Mouse (Mus musculus): ENCODE measurements around the gene Olfr111. TPM values are rescaled to one million over a fixed set of nuclear protein-coding genes. Genes with fewer than 3 reads are reported as not detected.

Olfr111 gene
- polyA plus RNA-seq, 1 experiment from 2014 or later, result not detected

DNA sequence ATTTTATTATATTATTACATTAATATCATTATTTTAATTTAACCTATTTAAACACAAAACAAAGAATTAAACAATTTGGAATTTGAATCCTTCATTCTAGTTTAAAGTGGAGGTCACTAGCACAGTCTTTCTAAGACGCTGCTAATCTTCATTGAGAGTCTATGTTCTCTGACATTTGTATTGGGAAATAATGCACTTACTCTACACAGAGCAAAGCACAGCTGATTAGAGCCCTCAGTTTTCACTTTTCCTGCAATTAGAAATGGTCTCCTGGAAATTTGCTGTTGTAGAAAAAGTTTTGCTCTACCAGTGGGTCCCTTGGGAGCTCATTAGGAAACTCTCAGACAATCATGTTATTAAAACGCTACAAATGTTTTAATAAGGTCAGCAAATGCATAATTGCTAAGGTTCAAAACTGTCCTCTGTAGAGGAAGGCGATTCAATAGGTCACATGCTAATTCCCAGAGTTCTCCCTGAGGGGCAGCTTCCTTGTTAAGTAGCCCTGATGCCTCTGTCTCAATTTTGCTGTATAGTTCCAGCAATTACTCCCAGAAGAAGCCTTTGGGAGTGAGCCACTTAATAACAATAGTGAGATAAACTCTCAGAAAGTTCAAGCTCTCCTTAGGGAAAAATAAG is 36.1 kb downstream of the Olfr111 start:
- Histone ChIP-seq H3K36me3 (replicated peaks; ENCODE audit: control insufficient read depth, insufficient read depth) (no peaks in the 10 kb centered on the region), H3K9me3 (ENCODE audit: control insufficient read depth, low read length) (no peaks in the 10 kb centered on the region), H3K4me2 (replicated peaks) (no peak overlapping the region), H3K9ac (no peak overlapping the region), H3K27me3 (ENCODE audit: control insufficient read depth, insufficient read depth, low read length) (no peaks in the 10 kb centered on the region), H3K4me3 (replicated peaks; ENCODE audit: low read length) (no peak overlapping the region), H3K27ac (no peak overlapping the region), H3K4me1 (replicated peaks; ENCODE audit: control insufficient read depth, insufficient read depth, low read length) (no peaks in the 10 kb centered on the region)
- ATAC-seq (ENCODE audit: low FRiP score), result peak; percentile 73
- WGBS, result 63% methylated on average over 3 of the region's 3 CpGs
- peak; percentile 24 for DNase-seq (ENCODE audit: low spot score)

DNA sequence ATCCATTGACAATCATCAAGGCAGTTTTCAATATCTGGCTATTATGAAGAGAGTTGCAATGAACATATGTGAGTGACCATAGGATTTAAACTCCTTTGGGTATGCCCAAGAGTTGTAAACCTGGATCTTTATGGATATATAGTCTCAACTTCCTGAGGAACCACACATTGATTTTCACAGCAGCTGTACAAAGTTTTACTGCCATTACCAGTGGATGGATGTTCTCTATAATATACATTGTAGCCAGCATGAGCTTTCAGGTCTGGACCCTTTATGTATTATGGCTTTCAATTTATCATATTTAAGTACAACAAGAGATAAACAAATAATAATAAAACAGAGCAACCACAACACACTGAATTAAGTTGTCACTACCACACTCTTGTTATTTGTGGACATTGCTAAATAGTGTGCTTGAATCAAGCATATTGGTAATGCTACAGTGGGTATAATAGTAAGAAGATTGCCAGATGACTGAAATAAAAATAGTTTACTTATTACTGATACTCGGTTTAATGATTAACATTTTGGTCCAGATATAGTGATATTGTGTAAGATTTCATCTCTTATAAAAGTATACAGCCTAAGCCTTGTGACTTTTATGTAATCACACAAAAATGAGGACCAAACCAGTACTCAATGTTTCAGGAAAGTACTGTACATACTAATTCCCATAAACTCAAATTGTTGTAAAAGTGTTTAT is 51.2 kb downstream of the Olfr111 start:
- 67% methylated on average over 1 of the region's 1 CpGs for WGBS

DNA sequence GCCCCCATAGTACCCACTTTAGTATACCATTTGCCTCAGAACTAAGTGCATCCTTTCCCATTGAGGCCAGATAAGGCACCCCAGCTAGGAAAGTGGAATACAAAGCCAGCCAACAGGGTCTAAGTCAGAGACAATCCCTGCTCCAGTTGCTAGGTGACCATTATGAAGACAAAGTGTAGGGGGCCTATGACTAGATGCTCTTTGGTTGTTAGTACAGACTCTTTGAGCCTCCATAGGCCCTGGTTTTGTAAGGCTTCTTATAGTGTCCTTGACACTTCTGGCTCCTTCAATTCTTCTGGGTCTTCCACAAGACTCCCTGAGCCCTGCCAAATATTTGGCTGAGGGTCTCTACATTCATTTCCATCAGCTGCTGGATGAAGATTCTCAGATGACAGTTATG is 61.5 kb downstream of the Olfr111 start, which contains the start of gene Olfr112:
Gene Olfr112, minus strand, starts transcription at position 101 of the 400 bp plus-strand sequence.
- Histone ChIP-seq H3K4me2 (replicated peaks) (no peak within 1 kb of the TSS), H3K9me3 (ENCODE audit: control insufficient read depth, low read length) (no peaks in the 10 kb centered on the region), H3K27me3 (ENCODE audit: control insufficient read depth, insufficient read depth, low read length) (no peaks in the 10 kb centered on the region), H3K36me3 (replicated peaks; ENCODE audit: control insufficient read depth, insufficient read depth) (no peaks in the 10 kb centered on the region), H3K4me1 (replicated peaks; ENCODE audit: control insufficient read depth, insufficient read depth, low read length) (no peaks in the 10 kb centered on the region), H3K9ac (no peak within 1 kb of the TSS), H3K27ac (no peak within 1 kb of the TSS), H3K4me3 (replicated peaks; ENCODE audit: low read length) (no peak within 1 kb of the TSS)
- ATAC-seq (ENCODE audit: low FRiP score) (no peak), DNase-seq (ENCODE audit: low spot score) (no peak)

More for the DNA sequence above, 51.2 kb downstream of the Olfr111 start:
- Histone ChIP-seq H3K36me3 (replicated peaks; ENCODE audit: control insufficient read depth, insufficient read depth) (no peaks in the 10 kb centered on the region), H3K9me3 (ENCODE audit: control insufficient read depth, low read length) (no peaks in the 10 kb centered on the region), H3K4me3 (replicated peaks; ENCODE audit: low read length) (no peak overlapping the region), H3K9ac (no peak overlapping the region), H3K27me3 (ENCODE audit: control insufficient read depth, insufficient read depth, low read length) (no peaks in the 10 kb centered on the region), H3K27ac (no peak overlapping the region), H3K4me1 (replicated peaks; ENCODE audit: control insufficient read depth, insufficient read depth, low read length) (no peaks in the 10 kb centered on the region), H3K4me2 (replicated peaks) (no peak overlapping the region)
- no peak for DNase-seq (ENCODE audit: low spot score)
- no peak for ATAC-seq (ENCODE audit: low FRiP score)

DNA sequence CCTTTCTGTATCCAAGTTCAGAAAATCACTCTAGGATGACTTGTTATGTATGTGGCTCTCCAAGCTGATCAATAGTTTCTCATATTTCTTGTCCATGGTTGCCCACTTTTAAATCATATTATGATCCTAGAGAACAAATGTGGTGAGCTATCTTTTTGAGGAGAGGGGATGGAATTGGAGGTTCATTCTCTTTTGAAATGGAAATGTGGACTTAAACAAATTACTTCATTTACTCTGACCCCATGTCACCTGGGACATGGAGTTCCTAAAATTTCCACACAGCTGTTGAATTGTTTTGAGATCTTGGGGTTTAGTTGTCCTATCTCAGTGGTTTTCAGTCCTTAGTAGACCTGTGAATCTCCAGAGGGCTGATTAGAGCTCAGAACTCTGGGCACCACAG is 69.7 kb downstream of the Olfr111 start, which contains the start of gene Olfr113:
Gene Olfr113, minus strand, starts transcription at position 101 of the 400 bp plus-strand sequence.
- H3K4me2 ChIP-seq (replicated peaks), result no peak within 1 kb of the TSS
- no peak for DNase-seq (ENCODE audit: low spot score)
- H3K27me3 ChIP-seq (ENCODE audit: control insufficient read depth, insufficient read depth, low read length), result no peaks in the 10 kb centered on the region
- no peaks in the 10 kb centered on the region for H3K9me3 ChIP-seq (ENCODE audit: control insufficient read depth, low read length)
- ATAC-seq (ENCODE audit: low FRiP score), result no peak
- H3K4me3 ChIP-seq (replicated peaks; ENCODE audit: low read length), result no peak within 1 kb of the TSS
- no peak within 1 kb of the TSS for H3K27ac ChIP-seq
- no peaks in the 10 kb centered on the region for H3K4me1 ChIP-seq (replicated peaks; ENCODE audit: control insufficient read depth, insufficient read depth, low read length)
- no peaks in the 10 kb centered on the region for H3K36me3 ChIP-seq (replicated peaks; ENCODE audit: control insufficient read depth, insufficient read depth)
- no peak within 1 kb of the TSS for H3K9ac ChIP-seq

Other genes starting within 250 kb of the Olfr111 start
- not detected in 2 replicates for gene Olfr98, start 244.3 kb upstream of the Olfr111 start, polyA plus RNA-seq (2014; fragmentation: Nextera tagmentation; extraction: Ambion mirVana)
- 0.90 and 1.8 TPM in 2 replicates for gene H2-M3, start 237.8 kb upstream of the Olfr111 start, polyA plus RNA-seq (2014; fragmentation: Nextera tagmentation; extraction: Ambion mirVana)
- gene Olfr99, start 224.6 kb upstream of the Olfr111 start, polyA plus RNA-seq (2014; fragmentation: Nextera tagmentation; extraction: Ambion mirVana), result not detected in 2 replicates
- gene Olfr101, start 203.7 kb upstream of the Olfr111 start, polyA plus RNA-seq (2014; fragmentation: Nextera tagmentation; extraction: Ambion mirVana), result not detected in 2 replicates
- gene Olfr102, start 191.0 kb upstream of the Olfr111 start, polyA plus RNA-seq (2014; fragmentation: Nextera tagmentation; extraction: Ambion mirVana), result not detected in 2 replicates
- not detected in 2 replicates for gene Olfr103, start 168.3 kb upstream of the Olfr111 start, polyA plus RNA-seq (2014; fragmentation: Nextera tagmentation; extraction: Ambion mirVana)
- not detected in 2 replicates for gene Olfr104-ps, start 148.4 kb upstream of the Olfr111 start, polyA plus RNA-seq (2014; fragmentation: Nextera tagmentation; extraction: Ambion mirVana)
- gene Olfr105-ps, start 129.0 kb upstream of the Olfr111 start, polyA plus RNA-seq (2014; fragmentation: Nextera tagmentation; extraction: Ambion mirVana), result not detected in 2 replicates
- not detected in 2 replicates for gene Olfr106-ps, start 117.6 kb upstream of the Olfr111 start, polyA plus RNA-seq (2014; fragmentation: Nextera tagmentation; extraction: Ambion mirVana)
- not detected in 2 replicates for gene Olfr107, start 108.8 kb upstream of the Olfr111 start, polyA plus RNA-seq (2014; fragmentation: Nextera tagmentation; extraction: Ambion mirVana)
- gene Olfr108, start 62.5 kb upstream of the Olfr111 start, polyA plus RNA-seq (2014; fragmentation: Nextera tagmentation; extraction: Ambion mirVana), result not detected in 2 replicates
- not detected in 2 replicates for gene Olfr109, start 49.1 kb upstream of the Olfr111 start, polyA plus RNA-seq (2014; fragmentation: Nextera tagmentation; extraction: Ambion mirVana)
- gene H2-M2, start 24.5 kb upstream of the Olfr111 start, polyA plus RNA-seq (2014; fragmentation: Nextera tagmentation; extraction: Ambion mirVana), result not detected in 2 replicates
- not detected in 2 replicates for gene Olfr110, start 15.6 kb upstream of the Olfr111 start, polyA plus RNA-seq (2014; fragmentation: Nextera tagmentation; extraction: Ambion mirVana)
- gene Olfr112, start 61.4 kb downstream of the Olfr111 start, polyA plus RNA-seq (2014; fragmentation: Nextera tagmentation; extraction: Ambion mirVana), result not detected in 2 replicates
- gene Olfr113, start 69.6 kb downstream of the Olfr111 start, polyA plus RNA-seq (2014; fragmentation: Nextera tagmentation; extraction: Ambion mirVana), result not detected in 2 replicates
- gene Olfr114, start 84.7 kb downstream of the Olfr111 start, polyA plus RNA-seq (2014; fragmentation: Nextera tagmentation; extraction: Ambion mirVana), result not detected in 2 replicates
- gene Olfr115, start 119.1 kb downstream of the Olfr111 start, polyA plus RNA-seq (2014; fragmentation: Nextera tagmentation; extraction: Ambion mirVana), result not detected in 2 replicates
- gene Olfr116, start 119.2 kb downstream of the Olfr111 start, polyA plus RNA-seq (2014; fragmentation: Nextera tagmentation; extraction: Ambion mirVana), result not detected in 2 replicates
- gene Olfr117, start 155.8 kb downstream of the Olfr111 start, polyA plus RNA-seq (2014; fragmentation: Nextera tagmentation; extraction: Ambion mirVana), result not detected in 2 replicates
- not detected in 2 replicates for gene Olfr118, start 159.0 kb downstream of the Olfr111 start, polyA plus RNA-seq (2014; fragmentation: Nextera tagmentation; extraction: Ambion mirVana)
- not detected in 2 replicates for gene Olfr119, start 188.5 kb downstream of the Olfr111 start, polyA plus RNA-seq (2014; fragmentation: Nextera tagmentation; extraction: Ambion mirVana)
- gene Olfr120, start 213.8 kb downstream of the Olfr111 start, polyA plus RNA-seq (2014; fragmentation: Nextera tagmentation; extraction: Ambion mirVana), result not detected in 2 replicates
- gene Olfr121, start 240.8 kb downstream of the Olfr111 start, polyA plus RNA-seq (2014; fragmentation: Nextera tagmentation; extraction: Ambion mirVana), result not detected in 2 replicates